Mouse (Mus musculus) liver, adult 2 months (tissue): ENCODE measurements around the gene Nos1ap. TPM values are rescaled to one million over a fixed set of nuclear protein-coding genes. Genes with fewer than 3 reads are reported as not detected.

ENCODE experiments used
- DNase-seq: peaks from one replicate; pipeline ENCODE4 v3.0.0-alpha.2; 2011; ENCODE audit warnings: low read depth, low spot score; ENCODE audit errors: extremely low read depth
- H3K27ac ChIP-seq: fragments of 200-500 bp; replicated peaks from 2 replicates; pipeline ENCODE4 v1.5.1; 2012; ENCODE audit warnings: low read depth, mild to moderate bottlenecking, control low read depth, inconsistent platforms, low read length; ENCODE audit not compliant: insufficient read depth
- H3K27me3 ChIP-seq: fragments of 200-500 bp; 2 replicates; pipeline ENCODE4 v1.6.1; 2012; ENCODE audit warnings: mild to moderate bottlenecking, moderate library complexity, low read length, inconsistent platforms; ENCODE audit not compliant: control insufficient read depth, insufficient read depth
- H3K36me3 ChIP-seq: fragments of 200-500 bp; 2 replicates; pipeline ENCODE4 v1.6.1; 2012; ENCODE audit warnings: low read length, inconsistent platforms; ENCODE audit not compliant: control insufficient read depth, insufficient read depth
- H3K4me1 ChIP-seq: fragments of 200-500 bp; 2 replicates; pipeline ENCODE4 v1.6.1; 2011; ENCODE audit warnings: low read length; ENCODE audit not compliant: control insufficient read depth, insufficient read depth
- H3K4me3 ChIP-seq: fragments of 200-500 bp; 2 replicates; pipeline ENCODE4 v1.5.1; 2011; ENCODE audit warnings: low read depth, mild to moderate bottlenecking, control low read depth, low read length, moderate library complexity; ENCODE audit not compliant: insufficient read depth
- H3K79me2 ChIP-seq: fragments of 200-500 bp; 2 replicates; pipeline ENCODE4 v1.6.1; 2012; ENCODE audit warnings: inconsistent platforms, mild to moderate bottlenecking, low read length, moderate library complexity; ENCODE audit not compliant: control insufficient read depth, insufficient read depth
- H3K9ac ChIP-seq: fragments of 200-500 bp; 2 replicates; pipeline ENCODE4 v1.6.1; 2012; ENCODE audit warnings: low read depth, mild to moderate bottlenecking, control low read depth, inconsistent platforms, low read length
- CTCF ChIP-seq: fragments of 200-500 bp; IDR thresholded peaks from 2 replicates; pipeline ENCODE4 v1.5.1; 2011; ENCODE audit warnings: low read depth, low read length, control low read depth
- POLR2A ChIP-seq: fragments of 200-500 bp; IDR thresholded peaks from 2 replicates; pipeline ENCODE4 v1.6.1; 2011; ENCODE audit warnings: low read length, control low read depth; ENCODE audit not compliant: insufficient read depth; ENCODE audit errors: extremely low read depth
- WGBS: fragments of 180-500 bp; shearing (Covaris S2); methylation state at CpG from one replicate; pipeline ENCODE4 v1.1.7; 2018; 5-methylcytosine and 5-hydroxymethylcytosine counted together
- polyA plus RNA-seq: library from polyadenylated mRNA; depleted of rRNA; stranded (reverse); fragments of >200 nt; gene quantifications from 2 replicates; pipeline ENCODE4 v1.2.3, GENCODE M21; 2012
- total RNA-seq: library from RNA; depleted of rRNA; stranded (reverse); fragments of >200 nt; gene quantifications from 2 replicates; pipeline ENCODE4 v1.2.3, GENCODE M21; 2014

Gene Nos1ap
- total and polyA plus RNA-seq, 2 experiments = 1.8 to 3.1 TPM

DNA sequence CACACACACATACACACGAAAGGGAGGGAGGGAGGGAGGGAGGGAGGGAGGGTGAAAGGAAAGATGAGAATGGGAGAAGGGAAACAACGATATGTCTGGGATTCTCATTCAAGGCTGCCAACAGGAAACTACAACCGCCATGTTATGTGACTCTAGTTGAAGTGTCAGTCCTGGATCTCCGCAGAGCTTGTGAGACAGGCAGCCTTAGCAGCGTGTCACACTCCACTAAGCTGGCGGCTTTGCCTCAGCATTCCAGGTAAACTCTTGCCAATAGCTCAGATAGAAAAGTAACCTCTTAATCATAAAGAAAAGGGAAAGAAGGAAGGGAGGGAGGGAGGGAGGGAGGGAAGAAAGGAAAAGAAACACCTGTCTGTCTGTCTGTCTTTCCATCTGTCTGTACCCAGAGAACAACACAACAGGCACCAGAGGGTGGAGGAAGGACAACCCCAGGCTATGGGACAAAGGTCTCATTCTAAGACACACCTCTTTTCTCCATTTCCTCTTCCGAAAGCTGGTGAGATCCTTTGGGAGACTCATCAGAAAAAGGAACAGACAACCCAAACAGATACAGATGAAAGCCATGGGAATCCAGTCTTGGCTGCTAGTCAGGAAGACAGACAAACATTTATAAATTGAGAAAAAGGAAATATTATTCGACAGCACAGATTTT, 107.3 kb downstream of the Nos1ap start:
- peaks cover 9% of the 10 kb centered on the region; the same call in 1 of the 2 replicates for H3K79me2 ChIP-seq
- no peak overlapping the region for H3K4me3 ChIP-seq
- peaks cover 12% of the 10 kb centered on the region for H3K4me1 ChIP-seq
- no peak overlapping the region for H3K27ac ChIP-seq
- WGBS = 91% methylated on average over 7 of the region's 8 CpGs
- TF ChIP-seq POLR2A (no peak), CTCF (no peak)
- DNase-seq = no peak
- H3K9ac ChIP-seq = no peak overlapping the region
- H3K27me3 ChIP-seq = no peaks in the 10 kb centered on the region
- no peaks in the 10 kb centered on the region for H3K36me3 ChIP-seq

GRCm38 (mm10) chr1:170481093-170481492, 108.6 kb downstream of the Nos1ap start:
- Histone ChIP-seq H3K27ac (no peak overlapping the region), H3K4me1 (peaks cover 12% of the 10 kb centered on the region), H3K79me2 (peaks cover 9% of the 10 kb centered on the region; the same call in 1 of the 2 replicates), H3K9ac (no peak overlapping the region), H3K27me3 (no peaks in the 10 kb centered on the region), H3K36me3 (no peaks in the 10 kb centered on the region), H3K4me3 (no peak overlapping the region)
- DNase-seq = no peak
- TF ChIP-seq POLR2A (no peak), CTCF (no peak)
- WGBS = 84% methylated on average over 3 of the region's 3 CpGs

DNA sequence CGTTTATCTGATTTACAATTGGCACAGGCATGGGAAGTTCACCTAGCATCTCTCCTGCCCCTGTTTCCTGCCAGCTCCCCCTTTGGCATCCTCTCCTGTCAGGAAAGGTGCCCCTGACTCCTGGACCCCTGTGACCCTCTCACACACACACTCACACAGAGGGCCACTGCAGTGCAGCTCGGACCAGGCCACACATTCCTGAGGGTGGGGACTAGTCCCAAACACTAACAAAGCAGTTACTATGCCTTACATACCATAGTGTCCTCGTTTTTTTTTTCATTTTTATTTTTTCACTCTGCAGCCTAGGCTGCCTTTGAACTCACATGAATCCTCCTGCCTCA, 110.2 kb downstream of the Nos1ap start:
- Histone ChIP-seq H3K79me2 (peaks cover 8% of the 10 kb centered on the region; the same call in 1 of the 2 replicates), H3K4me1 (peaks cover 5% of the 10 kb centered on the region), H3K9ac (no peak overlapping the region), H3K27me3 (no peaks in the 10 kb centered on the region), H3K4me3 (no peak overlapping the region), H3K27ac (no peak overlapping the region), H3K36me3 (no peaks in the 10 kb centered on the region)
- 27% methylated on average over 3 of the region's 3 CpGs for WGBS
- TF ChIP-seq POLR2A (no peak), CTCF (no peak)
- no peak for DNase-seq

DNA sequence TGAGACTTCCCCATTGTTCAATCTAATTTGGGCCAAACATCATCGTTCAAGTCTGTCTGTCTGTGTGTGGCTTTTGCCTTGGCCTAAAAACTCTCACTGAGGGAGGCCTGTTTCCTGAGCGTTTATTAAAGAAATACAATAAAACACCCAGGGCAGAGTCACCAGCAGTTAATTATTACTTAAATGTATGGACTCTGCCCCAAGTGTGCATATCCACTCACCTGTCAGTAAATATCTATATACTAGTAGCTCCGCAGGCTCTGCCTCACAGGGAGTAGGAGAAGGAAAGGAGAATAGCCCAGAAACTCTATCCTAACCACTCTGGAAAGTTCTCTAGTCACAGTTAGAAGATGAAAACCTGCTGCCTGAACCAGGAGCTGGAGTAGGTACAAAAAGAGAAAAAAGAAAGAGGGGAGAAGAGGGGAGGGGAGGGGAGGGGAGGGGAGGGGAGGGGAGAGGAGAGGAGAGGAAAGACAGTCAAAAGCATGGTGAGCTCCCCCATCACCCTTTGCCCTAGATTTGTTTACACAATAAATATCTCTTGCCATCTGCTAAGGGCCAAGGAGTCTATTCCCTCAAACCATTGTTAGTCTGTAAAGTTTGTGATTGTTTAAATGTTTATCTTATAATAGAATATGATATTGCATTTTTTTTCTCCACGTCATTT, 110.7 kb downstream of the Nos1ap start:
- Histone ChIP-seq H3K4me1 (peaks cover 5% of the 10 kb centered on the region), H3K36me3 (no peaks in the 10 kb centered on the region), H3K9ac (no peak overlapping the region), H3K4me3 (no peak overlapping the region), H3K27me3 (no peaks in the 10 kb centered on the region), H3K27ac (no peak overlapping the region), H3K79me2 (peaks cover 8% of the 10 kb centered on the region; the same call in 1 of the 2 replicates)
- peak; percentile 52 for DNase-seq
- TF ChIP-seq POLR2A = no peak
- no peak for TF ChIP-seq CTCF
- 28% methylated on average over 4 of the region's 4 CpGs for whole genome bisulfite sequencing

DNA sequence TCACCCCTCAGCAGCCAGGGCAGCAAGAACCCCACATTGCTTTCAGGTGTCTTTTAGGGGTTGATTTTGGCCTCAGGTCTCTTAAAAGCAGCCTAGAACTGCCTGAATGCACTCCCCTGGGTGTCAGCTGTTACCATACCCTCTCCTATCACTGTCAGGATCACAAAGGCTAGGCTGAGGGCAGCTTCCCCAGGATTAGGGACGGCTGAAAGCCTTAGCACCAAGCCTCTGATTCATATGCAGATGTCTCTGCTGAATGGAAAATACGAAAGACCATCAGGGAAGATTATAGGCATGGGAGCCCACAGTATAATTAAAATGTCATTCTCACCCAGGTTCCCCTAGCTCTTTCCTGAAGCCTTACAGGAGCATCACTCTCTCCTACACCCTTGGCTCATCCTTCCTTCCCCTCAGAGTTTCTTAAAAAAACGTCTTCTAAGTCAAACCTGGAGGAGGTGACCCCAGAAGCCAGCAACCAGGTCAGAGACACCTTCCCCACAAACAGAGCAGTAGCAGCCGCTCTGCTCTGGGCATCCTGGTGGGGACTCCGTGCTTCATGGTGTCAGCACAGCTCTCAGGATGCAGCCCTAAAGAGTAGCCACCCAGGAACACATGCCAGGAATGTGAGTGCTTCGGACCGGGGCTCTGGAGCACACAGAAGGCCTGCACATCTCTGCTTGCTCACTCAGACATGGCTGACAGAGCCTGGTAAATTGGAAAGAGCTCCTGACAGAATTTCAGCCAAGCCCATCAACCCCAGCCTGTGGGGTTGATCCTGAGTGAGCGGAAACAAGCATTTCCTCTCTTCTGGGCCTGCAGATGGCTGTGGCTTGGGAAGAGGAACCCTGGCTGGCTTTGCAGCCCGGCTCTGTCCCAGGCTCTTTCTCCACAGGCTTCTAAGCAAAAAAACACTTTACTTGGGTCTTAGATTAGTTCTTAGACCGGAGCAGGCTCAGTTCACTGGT, 111.7 kb downstream of the Nos1ap start:
- Histone ChIP-seq H3K9ac (no peak overlapping the region), H3K36me3 (no peaks in the 10 kb centered on the region), H3K27ac (no peak overlapping the region), H3K4me1 (peaks cover 5% of the 10 kb centered on the region), H3K4me3 (no peak overlapping the region), H3K27me3 (no peaks in the 10 kb centered on the region), H3K79me2 (peaks cover 8% of the 10 kb centered on the region; the same call in 1 of the 2 replicates)
- no peak for DNase-seq
- WGBS = 75% methylated on average over 10 of the region's 10 CpGs
- TF ChIP-seq POLR2A = no peak
- TF ChIP-seq CTCF = no peak
